Mouse (Mus musculus) layer of hippocampus, postnatal 10 days (tissue): Measurements from ENCODE around the gene Il4ra. TPM values are rescaled to one million over a fixed set of nuclear protein-coding genes. Genes with fewer than 3 reads are reported as not detected.

Experiments
- DNase-seq, 2 experiments: peaks; one replicate each; pipeline ENCODE4 v3.0.0; 2021; ENCODE audit warnings: low spot score in 2 of 2
- total RNA-seq, 2 experiments: library from RNA; stranded (reverse); gene quantifications; 2 replicates each; pipeline ENCODE4 v1.2.3; 2021

The Il4ra gene
- total RNA-seq, 2 experiments from 2014 or later = 4.0 to 8.3 TPM

- no peak for DNase-seq
Measured at GRCm38 (mm10) chr7:125568888-125569287, 17.0 kb downstream of the Il4ra start.

GRCm38 (mm10) chr7:125571891-125572290 is 20.0 kb downstream of the Il4ra start:
- no peak for DNase-seq

- DNase-seq = no peak
Measured at GRCm38 (mm10) chr7:125572737-125573136, 20.8 kb downstream of the Il4ra start.

- DNase-seq = no peak
Measured at GRCm38 (mm10) chr7:125573849-125574248, 21.9 kb downstream of the Il4ra start.

- DNase-seq = no peak
Measured at GRCm38 (mm10) chr7:125574832-125575231, 22.9 kb downstream of the Il4ra start.

GRCm38 (mm10) chr7:125575738-125576540 is 24.0 kb downstream of the Il4ra start:
- DNase-seq = no peak

GRCm38 (mm10) chr7:125576982-125577381 is 25.1 kb downstream of the Il4ra start:
- peak; percentile 53 to 60 for DNase-seq

GRCm38 (mm10) chr7:125577486-125578088 is 25.7 kb downstream of the Il4ra start:
- DNase-seq = no peak

- DNase-seq = no peak
Measured at GRCm38 (mm10) chr7:125578106-125578505, 26.2 kb downstream of the Il4ra start.

GRCm38 (mm10) chr7:125579545-125580219 is 27.8 kb downstream of the Il4ra start:
- no peak for DNase-seq

GRCm38 (mm10) chr7:125580220-125580549 is 28.3 kb downstream of the Il4ra start:
- DNase-seq = no peak

- no peak for DNase-seq
Measured at GRCm38 (mm10) chr7:125580625-125581316, 28.9 kb downstream of the Il4ra start.

- peak; percentile 92 to 94 for DNase-seq
Measured at GRCm38 (mm10) chr7:125581317-125581672, 29.4 kb downstream of the Il4ra start.

GRCm38 (mm10) chr7:125583325-125584004 is 31.5 kb downstream of the Il4ra start:
- no peak for DNase-seq

- DNase-seq = no peak
Measured at GRCm38 (mm10) chr7:125584005-125584369, 32.1 kb downstream of the Il4ra start.

- DNase-seq = no peak
Measured at GRCm38 (mm10) chr7:125586355-125586754, 34.4 kb downstream of the Il4ra start.

GRCm38 (mm10) chr7:125588721-125589120 is 36.8 kb downstream of the Il4ra start:
- DNase-seq = no peak

GRCm38 (mm10) chr7:125589896-125590295 is 38.0 kb downstream of the Il4ra start:
- no peak for DNase-seq

- DNase-seq = no peak
Measured at GRCm38 (mm10) chr7:125593831-125594230, 41.9 kb downstream of the Il4ra start.

- DNase-seq = no peak
Measured at GRCm38 (mm10) chr7:125596406-125596805, 44.5 kb downstream of the Il4ra start.

GRCm38 (mm10) chr7:125597083-125597482 is 45.2 kb downstream of the Il4ra start:
- no peak for DNase-seq
